Mouse (Mus musculus): ENCODE data around the gene Gm49355.

The Gm49355 gene

GRCm38 (mm10) chr14:12343451-12343941 is 59.7 kb downstream of the Gm49355 start:
- DNase-seq (ENCODE audit: low spot score), result no peak

GRCm38 (mm10) chr14:12344061-12344745 is 60.4 kb downstream of the Gm49355 start:
- no peak for DNase-seq (ENCODE audit: low spot score)

GRCm38 (mm10) chr14:12344746-12345240 is 61.0 kb downstream of the Gm49355 start:
- no peak for DNase-seq (ENCODE audit: low spot score)

DNA sequence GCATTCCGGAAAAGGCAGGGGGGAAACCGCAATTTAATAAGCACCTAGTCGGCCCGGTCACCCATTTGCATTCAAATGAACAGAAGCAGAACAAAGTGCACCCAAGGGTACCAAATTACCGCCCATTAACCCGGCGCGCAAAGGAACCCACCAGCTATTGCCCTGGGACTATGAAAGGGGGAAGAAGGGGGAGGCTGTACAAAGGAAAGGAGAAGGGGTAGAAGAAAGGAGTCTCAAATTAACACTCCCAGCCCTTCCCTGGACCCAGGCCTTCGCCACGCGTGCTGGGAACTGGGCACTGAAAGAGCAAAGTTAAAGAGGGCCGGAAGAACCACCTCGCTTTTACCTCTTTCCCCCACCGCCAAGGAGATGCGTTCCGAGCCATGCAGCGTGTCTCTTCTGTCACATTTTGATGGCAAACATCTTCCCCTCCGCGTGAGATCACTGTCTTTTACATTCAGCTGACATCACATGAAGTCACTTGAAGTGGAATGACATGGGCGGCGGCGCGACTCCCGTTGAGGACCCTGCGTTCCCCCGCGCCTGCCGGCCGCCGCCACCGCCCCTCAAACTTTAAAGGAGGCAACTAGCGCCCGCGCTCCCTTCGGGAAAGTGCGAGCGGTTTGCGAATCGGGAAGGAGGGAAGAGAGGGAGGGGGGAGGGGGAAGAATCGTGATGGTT is 61.6 kb downstream of the Gm49355 start:
- no peak for DNase-seq (ENCODE audit: low spot score)

- DNase-seq (ENCODE audit: low spot score), result no peak
Measured at GRCm38 (mm10) chr14:12346011-12346864, 62.5 kb downstream of the Gm49355 start.

GRCm38 (mm10) chr14:12346865-12347600 is 63.3 kb downstream of the Gm49355 start:
- DNase-seq (ENCODE audit: low spot score), result no peak

DNA sequence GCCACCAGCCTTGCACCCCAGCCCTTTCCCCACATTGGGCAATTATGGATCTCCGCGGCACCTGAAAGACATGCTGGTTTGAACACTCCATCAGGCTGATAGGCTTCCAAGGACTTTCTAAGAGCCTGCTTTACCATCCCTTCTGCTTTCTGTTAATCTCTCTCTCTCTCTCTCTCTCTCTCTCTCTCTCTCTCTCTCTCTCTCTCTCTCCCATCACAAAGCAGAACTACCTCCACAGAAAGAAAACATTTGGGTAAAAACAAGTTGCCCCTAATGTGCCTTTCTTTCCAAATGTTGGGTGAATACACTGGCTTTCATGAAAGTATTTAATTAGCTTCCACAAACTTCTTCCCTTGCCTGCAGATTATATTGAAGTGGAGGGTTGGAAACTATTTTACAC is 64.3 kb downstream of the Gm49355 start, which contains the start of gene Fezf2:
Gene Fezf2, minus strand, starts transcription at position 101 of the 400 bp plus-strand sequence.
- DNase-seq (ENCODE audit: low spot score), result no peak

- DNase-seq (ENCODE audit: low spot score), result no peak
Measured at GRCm38 (mm10) chr14:12349334-12350090, 65.7 kb downstream of the Gm49355 start.

- DNase-seq (ENCODE audit: low spot score), result no peak
Measured at GRCm38 (mm10) chr14:12350271-12350916, 66.6 kb downstream of the Gm49355 start.

Measured in testis, postnatal 10 days (tissue).